Mouse (Mus musculus) heart, adult 9 months (tissue): ENCODE data around the gene Upk3b.
A peak's percentile ranks its signal among the peaks of the same experiment; 100 is the strongest.

ENCODE experiments used
- DNase-seq, 2 experiments: peaks; one replicate each; pipeline ENCODE4 v3.0.0; 2022; ENCODE audit warnings: low spot score in 2 of 2

Upk3b gene

DNA sequence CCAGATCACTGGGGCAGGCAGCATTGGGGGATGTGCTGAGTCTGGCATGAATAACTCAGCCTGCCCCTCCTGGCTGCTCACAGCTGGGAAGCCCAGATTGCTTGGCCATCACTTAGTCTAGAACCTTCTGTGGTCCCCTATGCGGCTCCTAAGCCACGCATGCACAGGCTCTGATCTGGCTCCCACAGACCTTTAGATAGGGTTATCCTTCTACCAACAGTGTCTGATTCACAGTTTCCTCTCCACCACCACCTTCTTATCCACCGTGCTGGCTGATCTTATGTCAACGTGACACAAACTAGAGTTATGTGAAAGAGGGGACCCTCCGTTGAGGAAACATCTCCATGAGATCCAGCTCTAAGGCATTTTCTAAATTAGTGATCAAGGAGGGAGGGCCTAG is 36.8 kb downstream of the Upk3b start:
- no peak for DNase-seq

DNA sequence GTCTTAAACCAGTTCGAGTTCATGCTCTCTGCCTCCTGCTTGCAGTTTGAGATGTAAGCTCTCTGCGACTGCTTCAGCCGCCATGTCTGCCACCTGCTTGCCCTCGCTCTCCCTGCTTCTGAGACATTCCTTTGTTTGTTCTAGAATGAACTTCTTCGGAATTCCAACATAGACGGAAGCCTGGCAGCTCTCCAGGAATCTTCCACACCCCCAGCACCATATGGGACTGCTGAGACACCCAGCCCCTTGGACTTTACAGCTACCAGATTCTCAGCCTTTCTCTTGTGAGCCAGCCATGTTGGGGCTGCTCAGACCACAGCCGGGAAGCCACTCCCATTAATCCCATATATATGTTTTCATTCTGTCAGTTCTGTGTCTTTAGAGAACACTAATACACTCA is 38.0 kb downstream of the Upk3b start:
- DNase-seq, result no peak

DNA sequence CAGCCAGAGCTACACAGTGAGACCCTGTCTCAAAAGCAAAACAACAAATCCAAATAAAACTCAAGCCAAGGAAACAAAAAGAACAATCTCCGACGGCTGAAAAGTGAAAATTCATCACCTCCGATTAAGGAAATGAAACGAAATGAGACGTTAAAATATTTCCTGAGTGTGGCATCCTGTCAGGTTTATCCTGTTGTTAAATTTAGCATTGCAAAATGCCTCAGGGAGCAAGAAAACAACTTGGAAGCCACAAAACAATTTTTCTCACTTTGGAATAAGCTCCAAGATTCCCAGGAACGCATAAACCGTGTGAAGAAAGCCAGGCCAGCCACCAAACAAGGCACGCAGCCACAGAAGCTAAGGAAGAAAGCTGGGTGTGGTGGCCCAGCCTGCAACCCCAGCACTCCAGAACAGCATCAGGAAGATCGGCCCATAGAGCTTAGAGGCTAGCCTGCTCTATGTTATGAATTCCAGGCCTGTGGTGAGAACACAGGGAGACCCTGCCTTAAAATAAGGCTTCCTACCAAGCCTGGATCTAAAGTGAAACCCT is 38.8 kb downstream of the Upk3b start:
- DNase-seq, result peak; percentile 45 to 58

DNA sequence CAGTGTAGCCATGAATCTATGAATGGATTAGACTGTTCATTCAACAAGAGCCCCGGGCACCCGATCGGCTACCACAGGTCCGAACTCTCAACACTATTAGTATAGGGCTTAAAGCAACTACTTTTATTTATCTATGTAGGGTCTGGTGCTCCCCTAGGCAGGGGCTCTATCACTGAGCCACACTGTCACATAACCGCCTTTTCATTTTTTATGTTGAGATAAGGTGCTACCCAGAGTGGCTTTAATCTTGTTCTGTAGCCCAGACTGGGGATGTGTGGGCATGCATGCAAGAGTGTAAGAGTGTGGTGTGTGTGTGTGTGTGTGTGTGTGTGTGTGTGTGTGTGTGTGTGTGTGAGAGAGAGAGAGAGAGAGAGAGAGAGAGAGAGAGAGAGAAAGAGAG is 39.8 kb downstream of the Upk3b start:
- no peak for DNase-seq

DNA sequence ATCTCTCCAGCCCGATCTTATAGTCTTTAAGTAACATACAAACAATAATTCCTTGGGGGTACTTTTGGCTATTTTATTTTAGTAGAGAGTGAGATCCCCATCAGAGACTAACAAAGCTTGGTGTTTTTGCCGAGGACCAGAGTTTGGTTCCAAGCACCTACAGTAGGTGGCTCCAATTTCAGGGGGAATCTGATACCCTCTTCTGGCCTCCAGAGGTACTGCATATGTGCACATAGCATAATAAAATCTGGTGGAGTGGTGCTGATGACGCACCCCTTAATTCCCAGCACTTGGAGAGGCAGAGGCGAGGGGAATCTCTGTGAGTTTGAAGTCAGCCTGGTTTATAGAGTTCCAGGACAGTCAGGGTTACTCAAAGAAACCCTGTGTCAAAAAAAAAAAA is 44.0 kb downstream of the Upk3b start:
- no peak for DNase-seq

DNA sequence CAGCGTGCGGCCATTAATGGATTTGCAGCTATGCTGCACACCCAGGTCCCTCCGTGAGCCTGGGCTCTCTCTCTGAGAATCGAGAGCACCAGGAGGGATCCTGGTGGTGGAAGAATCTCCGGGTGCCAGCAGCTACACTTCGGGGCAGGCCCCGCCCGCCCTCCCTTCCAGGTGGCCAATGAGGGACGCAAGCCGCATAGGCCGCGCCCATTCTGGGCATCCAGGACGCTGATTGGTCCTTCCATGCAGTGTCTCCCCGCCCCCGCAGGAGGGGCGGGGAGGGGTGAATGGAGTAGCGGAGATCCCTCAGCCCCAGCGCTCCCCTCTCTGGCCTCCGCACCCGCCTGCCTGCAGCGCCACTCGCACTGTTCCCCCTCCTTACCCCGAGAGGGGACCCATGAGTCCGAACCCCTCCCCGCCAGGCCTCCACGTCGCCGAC is 45.4 kb downstream of the Upk3b start, which contains the start of gene Rasa4:
Rasa4 (plus strand) TSS at position 248 of the 439 bp plus-strand sequence.
- peak; percentile 94 for DNase-seq

DNA sequence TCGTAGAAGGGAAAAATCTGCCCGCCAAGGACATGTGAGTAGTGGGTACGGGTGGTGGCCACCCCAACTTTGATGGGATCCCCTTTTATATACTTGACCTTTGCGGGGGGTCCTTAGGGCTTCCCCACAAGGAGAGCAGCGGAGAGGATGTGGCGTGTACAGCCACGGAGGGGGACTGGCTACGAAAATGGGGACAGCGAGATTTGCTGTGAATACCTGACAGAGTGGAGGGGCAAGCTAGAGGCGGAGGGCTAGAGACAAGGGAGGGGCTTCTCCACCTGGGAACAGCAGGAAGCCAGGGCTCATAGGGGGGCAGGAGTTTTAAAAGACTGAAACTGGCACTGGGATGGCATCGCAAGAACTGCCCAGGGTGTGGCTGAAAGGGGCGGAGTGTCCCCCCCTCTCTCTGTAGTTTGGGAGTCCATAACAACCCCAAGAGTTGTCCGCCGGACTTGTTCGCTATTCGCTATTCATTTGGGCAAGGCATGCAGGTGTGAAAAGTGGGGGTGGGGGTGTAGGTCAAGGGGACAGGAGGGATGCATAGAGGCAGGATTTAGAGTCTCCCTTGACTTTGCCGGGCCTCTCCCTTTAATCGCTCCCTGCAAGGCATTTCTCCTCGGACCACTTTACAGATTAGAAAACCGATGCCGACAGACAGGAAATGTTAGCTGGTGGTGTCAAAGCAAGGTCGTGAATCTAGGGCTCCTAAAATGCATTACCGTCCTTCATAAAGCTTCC is 46.0 kb downstream of the Upk3b start:
- DNase-seq, result no peak

DNA sequence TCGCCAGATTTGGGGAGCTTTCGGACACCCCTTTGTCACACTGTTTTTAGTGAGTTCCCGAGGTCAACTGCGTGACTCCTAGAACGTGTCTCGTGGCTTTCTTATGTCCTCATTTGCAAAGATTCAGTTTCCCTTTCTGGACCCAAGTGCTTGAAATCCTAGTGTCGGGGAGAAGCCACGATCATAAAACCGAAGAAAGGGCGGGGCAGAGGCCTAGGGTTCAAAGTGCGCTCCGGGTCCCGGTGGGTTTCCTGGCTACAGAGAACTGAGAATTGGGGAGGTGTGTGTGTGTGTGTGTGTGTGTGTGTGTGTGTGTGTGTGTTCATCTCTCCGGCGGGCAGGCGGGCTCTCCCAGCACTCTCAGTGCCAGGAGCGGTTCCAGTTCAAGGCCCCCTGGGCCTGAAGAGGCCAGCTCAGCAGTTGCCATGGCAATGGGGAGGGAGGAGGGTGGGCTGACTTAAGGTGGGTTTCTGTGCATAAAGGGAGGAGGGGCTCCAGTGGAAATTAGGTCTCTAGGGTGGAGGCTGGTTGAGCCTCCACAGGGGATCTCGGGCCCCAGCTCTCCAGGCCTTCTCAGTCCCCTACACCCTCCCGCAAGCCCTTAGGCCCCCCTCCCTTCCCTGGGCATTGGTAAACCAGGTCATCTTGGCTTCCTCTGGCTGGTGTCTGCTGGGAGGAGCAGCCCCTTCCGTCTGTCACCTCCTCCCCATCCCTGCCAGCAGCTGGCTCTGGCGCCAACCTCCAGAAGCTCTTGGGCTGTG is 46.8 kb downstream of the Upk3b start:
- no peak for DNase-seq

DNA sequence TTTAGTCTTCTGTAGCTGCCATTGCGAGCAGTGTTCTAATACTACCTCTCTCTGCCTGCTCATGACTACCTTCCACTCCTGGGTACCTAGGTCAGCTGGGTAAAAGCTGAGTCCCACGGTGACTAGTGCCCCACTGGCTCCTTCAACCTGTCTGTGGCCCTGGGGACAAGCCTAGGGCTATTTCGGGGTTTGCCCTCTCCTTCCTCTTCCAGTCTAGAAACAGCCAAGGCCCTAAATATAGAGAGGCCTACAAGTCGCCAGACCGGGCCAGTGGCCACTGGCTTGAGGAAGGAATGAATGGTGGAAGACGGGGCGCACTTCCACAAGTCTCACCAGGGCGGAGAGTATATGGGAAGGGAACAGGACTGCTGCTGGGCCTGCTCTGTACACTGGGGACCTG is 48.0 kb downstream of the Upk3b start:
- DNase-seq, result no peak

DNA sequence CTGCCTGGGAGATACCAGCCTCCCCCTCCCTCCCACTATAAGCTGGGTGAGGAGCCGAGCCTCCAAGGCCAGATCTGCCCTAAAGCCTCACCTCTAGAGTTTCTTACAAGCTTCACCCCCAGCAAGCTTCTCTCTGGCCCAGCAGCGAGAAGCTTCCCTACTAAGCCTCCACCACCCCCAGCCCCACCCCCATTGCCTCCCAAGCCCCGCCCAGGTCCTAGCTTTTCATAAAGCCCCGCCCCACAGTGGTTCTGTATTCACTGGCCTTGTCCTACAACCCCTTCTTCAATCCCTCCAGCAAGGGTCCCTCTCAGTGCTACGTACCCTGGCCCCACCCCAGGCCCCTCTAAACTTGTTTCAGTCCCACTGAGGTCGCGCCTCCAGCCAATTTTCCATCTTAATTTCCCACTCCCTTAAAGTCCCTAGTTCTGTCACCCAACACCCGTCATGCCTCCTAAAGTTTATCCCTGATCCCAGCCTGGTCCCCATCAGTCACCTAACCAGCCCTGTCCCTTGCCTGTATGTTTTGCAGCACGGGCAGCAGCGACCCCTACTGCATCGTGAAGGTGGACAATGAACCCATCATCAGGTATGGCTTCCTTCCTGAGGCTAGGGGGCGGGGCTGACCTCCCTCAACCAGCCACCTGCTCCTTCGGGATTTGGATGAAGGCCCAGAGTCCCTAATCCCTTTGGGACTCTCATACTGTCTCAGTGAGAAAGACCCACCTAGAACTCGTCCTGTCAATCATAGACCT is 50.7 kb downstream of the Upk3b start:
- no peak for DNase-seq

DNA sequence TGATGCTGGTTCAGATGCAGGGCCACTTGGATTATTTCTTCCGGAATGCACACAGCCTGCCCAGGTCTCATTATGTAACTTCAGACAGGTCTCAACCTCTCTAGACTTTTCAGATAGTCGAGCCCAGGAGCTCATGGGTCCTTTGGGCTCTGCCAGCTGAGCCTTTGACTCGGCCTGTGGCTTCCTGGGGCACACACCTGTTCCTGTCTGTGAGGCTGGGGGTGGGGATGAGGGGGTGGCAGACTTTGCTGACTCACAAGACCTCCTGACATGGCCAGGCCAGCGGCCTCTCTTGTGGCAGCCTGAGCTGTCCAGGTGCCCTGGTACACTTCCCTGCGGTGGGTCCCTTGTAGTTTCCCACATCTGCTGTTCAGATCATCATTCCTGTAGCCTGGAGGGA is 53.6 kb downstream of the Upk3b start:
- no peak for DNase-seq

DNA sequence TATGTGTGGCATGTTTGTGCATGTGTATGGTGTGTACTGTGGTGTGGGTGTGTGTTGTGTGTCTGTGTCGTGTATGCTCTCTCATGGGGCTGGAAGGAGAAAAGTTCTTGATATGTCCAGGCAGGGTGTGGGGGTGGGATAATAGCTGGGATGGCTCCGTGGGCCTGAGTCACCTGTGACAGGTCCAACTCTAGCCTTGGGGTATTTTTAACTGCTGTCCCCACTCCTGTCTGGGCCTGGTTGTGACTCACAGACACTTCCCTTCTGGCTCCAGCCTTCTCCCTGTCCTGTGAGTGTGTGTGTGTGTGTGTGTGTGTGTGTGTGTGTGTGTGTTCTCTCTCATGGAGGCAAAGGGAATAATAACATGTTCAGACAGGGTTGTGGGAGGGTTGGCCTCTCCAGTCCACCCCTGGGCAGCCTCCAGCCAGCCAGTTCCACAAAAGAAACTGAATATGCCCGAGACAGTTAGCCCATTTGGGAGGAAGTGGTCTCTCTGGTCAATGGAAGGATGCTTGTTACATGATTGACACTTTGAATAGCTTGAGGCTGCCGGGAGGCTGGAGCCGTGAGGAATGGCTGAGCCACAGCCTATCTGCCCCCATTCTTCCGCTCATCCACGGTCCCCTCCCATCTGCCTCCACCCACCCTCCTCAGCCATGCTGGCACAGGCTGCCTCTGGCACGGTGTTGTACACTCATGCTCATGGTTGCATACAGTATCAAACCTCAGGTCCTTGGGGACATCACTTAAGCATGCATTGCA is 56.1 kb downstream of the Upk3b start:
- no peak for DNase-seq

DNA sequence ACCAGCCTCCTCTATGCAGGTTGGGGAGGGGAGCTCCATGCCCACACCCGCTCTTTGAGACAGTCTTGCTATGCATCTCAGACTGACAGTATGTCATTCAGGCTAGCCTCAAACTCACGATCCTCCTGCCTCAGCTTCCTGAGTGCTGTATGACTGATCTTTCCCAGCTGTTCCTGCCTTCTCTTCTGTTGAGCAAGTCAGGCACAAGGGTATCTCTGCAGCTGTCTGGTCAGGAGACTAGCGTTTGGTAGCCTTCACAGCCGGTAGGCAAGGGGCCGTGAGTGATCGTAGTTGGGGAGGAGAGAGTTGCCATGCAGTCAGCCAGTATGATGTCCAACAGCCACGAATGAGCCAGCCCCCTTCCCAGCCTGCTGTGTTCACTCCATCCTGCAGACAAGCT is 56.8 kb downstream of the Upk3b start:
- no peak for DNase-seq
